Mouse (Mus musculus) hindbrain, embryonic 10.5 days (tissue): ENCODE data around the gene Lif. TPM values are rescaled to one million over a fixed set of nuclear protein-coding genes. Genes with fewer than 3 reads are reported as not detected.
A peak's percentile ranks its signal among the peaks of the same experiment; 100 is the strongest.

Source experiments
- DNase-seq: peaks from one replicate; pipeline ENCODE4 v3.0.0-alpha.2; 2017; ENCODE audit warnings: low spot score
- H3K27ac ChIP-seq: fragments of 300-500 bp; sonication (generic); 2 replicates; pipeline ENCODE4 v1.5.1; 2016; ENCODE audit warnings: mild to moderate bottlenecking, moderate library complexity
- H3K27me3 ChIP-seq: fragments of 300-500 bp; sonication (generic); 2 replicates; pipeline ENCODE4 v1.6.1; 2016; ENCODE audit warnings: mild to moderate bottlenecking; ENCODE audit not compliant: poor library complexity, insufficient read depth, severe bottlenecking
- H3K36me3 ChIP-seq: fragments of 300-500 bp; sonication (generic); 2 replicates; pipeline ENCODE4 v1.6.1; 2016; ENCODE audit warnings: mild to moderate bottlenecking, moderate library complexity
- H3K4me1 ChIP-seq: fragments of 300-500 bp; sonication (generic); replicated peaks from 2 replicates; pipeline ENCODE4 v1.6.1; 2016; ENCODE audit warnings: mild to moderate bottlenecking
- H3K4me3 ChIP-seq: fragments of 300-500 bp; sonication (generic); 2 replicates; pipeline ENCODE4 v1.5.1; 2016; ENCODE audit warnings: mild to moderate bottlenecking, moderate library complexity
- H3K9me3 ChIP-seq: fragments of 300-500 bp; sonication (generic); 2 replicates; pipeline ENCODE4 v1.6.1; 2016; ENCODE audit warnings: mild to moderate bottlenecking, moderate library complexity
- WGBS: fragments of 180-500 bp; shearing (Covaris S2); methylation state at CpG from one replicate; pipeline ENCODE4 v1.1.7; 2016; 5-methylcytosine and 5-hydroxymethylcytosine counted together
- polyA plus RNA-seq: library from polyadenylated mRNA; unstranded; fragments of >200 nt; fragmentation: Nextera tagmentation; extraction: Ambion mirVana; gene quantifications from 2 replicates; pipeline ENCODE4 v1.2.1, GENCODE M21; 2016

The Lif gene
- polyA plus RNA-seq: 0.05 and 0.09 TPM in 2 replicates

- 67% methylated on average over 11 of the region's 11 CpGs for WGBS
- Histone ChIP-seq H3K27ac (no peak within 1 kb of the TSS), H3K4me3 (no peak within 1 kb of the TSS), H3K27me3 (peaks cover 8% of the 10 kb centered on the region; the same call in 1 of the 2 replicates), H3K36me3 (no peaks in the 10 kb centered on the region), H3K9me3 (no peaks in the 10 kb centered on the region), H3K4me1 (peaks cover 19% of the 10 kb centered on the region)
- DNase-seq: no peak
Measured at GRCm38 (mm10) chr11:4256846-4257607, at the start of gene Lif. TSS of gene Lif (plus strand) at chr11:4257557.

- peaks cover 7% of the 10 kb centered on the region; the same call in 1 of the 2 replicates for H3K4me1 ChIP-seq
- 89% methylated on average over 9 of the region's 9 CpGs for WGBS
- H3K27ac ChIP-seq: no peak overlapping the region
- H3K4me3 ChIP-seq: no peak overlapping the region
- H3K27me3 ChIP-seq: no peaks in the 10 kb centered on the region
- no peaks in the 10 kb centered on the region for H3K9me3 ChIP-seq
- DNase-seq: no peak
- H3K36me3 ChIP-seq: peaks cover 72% of the 10 kb centered on the region
Measured at GRCm38 (mm10) chr11:4207655-4208054, 49.7 kb upstream of the Lif start.

- 77% methylated on average over 5 of the region's 5 CpGs for WGBS
- Histone ChIP-seq H3K9me3 (no peaks in the 10 kb centered on the region), H3K27ac (no peak overlapping the region), H3K36me3 (peaks cover 91% of the 10 kb centered on the region), H3K4me3 (no peak overlapping the region), H3K4me1 (no peaks in the 10 kb centered on the region), H3K27me3 (no peaks in the 10 kb centered on the region)
- no peak for DNase-seq
Measured at GRCm38 (mm10) chr11:4209556-4209955, 47.8 kb upstream of the Lif start.

- no peaks in the 10 kb centered on the region for H3K9me3 ChIP-seq
- no peak for DNase-seq
- no peak overlapping the region for H3K27ac ChIP-seq
- no peak overlapping the region for H3K4me3 ChIP-seq
- no peaks in the 10 kb centered on the region for H3K4me1 ChIP-seq
- no peaks in the 10 kb centered on the region for H3K27me3 ChIP-seq
- 91% methylated on average over 1 of the region's 1 CpGs for WGBS
- H3K36me3 ChIP-seq: peaks cover 97% of the 10 kb centered on the region
Measured at GRCm38 (mm10) chr11:4210786-4211185, 46.6 kb upstream of the Lif start.

- H3K4me1 ChIP-seq: peaks cover 5% of the 10 kb centered on the region
Measured at GRCm38 (mm10) chr11:4213107-4213506, 44.2 kb upstream of the Lif start.

GRCm38 (mm10) chr11:4214572-4214971, 42.8 kb upstream of the Lif start:
- WGBS: 96% methylated on average over 14 of the region's 14 CpGs
- no peak overlapping the region for H3K4me3 ChIP-seq
- peaks cover 61% of the 10 kb centered on the region for H3K36me3 ChIP-seq

More at GRCm38 (mm10) chr11:4213107-4213506, 44.2 kb upstream of the Lif start:
- H3K9me3 ChIP-seq: no peaks in the 10 kb centered on the region
- H3K27me3 ChIP-seq: peaks cover 9% of the 10 kb centered on the region
- peaks cover 74% of the 10 kb centered on the region for H3K36me3 ChIP-seq
- no peak overlapping the region for H3K27ac ChIP-seq
- 92% methylated on average over 10 of the region's 10 CpGs for WGBS
- no peak for DNase-seq
- H3K4me3 ChIP-seq: no peak overlapping the region

GRCm38 (mm10) chr11:4215061-4215460, 42.3 kb upstream of the Lif start:
- 81% methylated on average over 10 of the region's 10 CpGs for WGBS
- no peak overlapping the region for H3K27ac ChIP-seq
- no peaks in the 10 kb centered on the region for H3K9me3 ChIP-seq
- peaks cover 28% of the 10 kb centered on the region for H3K27me3 ChIP-seq
- peaks cover 56% of the 10 kb centered on the region for H3K36me3 ChIP-seq
- peaks cover 18% of the 10 kb centered on the region for H3K4me1 ChIP-seq
- no peak overlapping the region for H3K4me3 ChIP-seq
- DNase-seq: no peak

More at GRCm38 (mm10) chr11:4214572-4214971, 42.8 kb upstream of the Lif start:
- DNase-seq: no peak
- H3K9me3 ChIP-seq: no peaks in the 10 kb centered on the region
- H3K27ac ChIP-seq: no peak overlapping the region
- peaks cover 18% of the 10 kb centered on the region for H3K4me1 ChIP-seq
- H3K27me3 ChIP-seq: peaks cover 23% of the 10 kb centered on the region

GRCm38 (mm10) chr11:4216248-4217000, 40.9 kb upstream of the Lif start:
- no peak for DNase-seq
- 84% methylated on average over 9 of the region's 9 CpGs for WGBS
- H3K27me3 ChIP-seq: peaks cover 31% of the 10 kb centered on the region
- peaks cover 44% of the 10 kb centered on the region for H3K36me3 ChIP-seq
- peaks cover 27% of the 10 kb centered on the region for H3K4me1 ChIP-seq
- H3K27ac ChIP-seq: no peak overlapping the region
- H3K9me3 ChIP-seq: no peaks in the 10 kb centered on the region
- no peak overlapping the region for H3K4me3 ChIP-seq

- peaks cover 28% of the 10 kb centered on the region for H3K4me1 ChIP-seq
- peak; percentile 82 for DNase-seq
- H3K4me3 ChIP-seq: peak within 1 kb of the TSS; percentile 63
- WGBS: 1% methylated on average over 56 of the region's 56 CpGs
- H3K36me3 ChIP-seq: peaks cover 27% of the 10 kb centered on the region
- peak within 1 kb of the TSS; percentile 72 for H3K27ac ChIP-seq
- H3K9me3 ChIP-seq: no peaks in the 10 kb centered on the region
- H3K27me3 ChIP-seq: peaks cover 31% of the 10 kb centered on the region
Measured at GRCm38 (mm10) chr11:4217914-4218629, 39.3 kb upstream of the Lif start, which contains the start of gene Castor1. TSS of gene Castor1 (plus strand) at chr11:4218225.

- Histone ChIP-seq H3K27me3 (peaks cover 31% of the 10 kb centered on the region), H3K27ac (peak overlapping the region; percentile 72; the same call in 1 of the 2 replicates)
Measured at GRCm38 (mm10) chr11:4218637-4219036, 38.7 kb upstream of the Lif start.

GRCm38 (mm10) chr11:4219317-4219751, 38.0 kb upstream of the Lif start:
- WGBS: 9% methylated on average over 2 of the region's 2 CpGs
- H3K4me3 ChIP-seq: no peak overlapping the region
- H3K4me1 ChIP-seq: peaks cover 28% of the 10 kb centered on the region
- no peaks in the 10 kb centered on the region for H3K9me3 ChIP-seq
- H3K36me3 ChIP-seq: peaks cover 14% of the 10 kb centered on the region
- DNase-seq: peak; percentile 46
- no peak overlapping the region for H3K27ac ChIP-seq
- peaks cover 31% of the 10 kb centered on the region for H3K27me3 ChIP-seq

More at GRCm38 (mm10) chr11:4218637-4219036, 38.7 kb upstream of the Lif start:
- Histone ChIP-seq H3K36me3 (peaks cover 21% of the 10 kb centered on the region), H3K9me3 (no peaks in the 10 kb centered on the region), H3K4me3 (peak overlapping the region; percentile 63), H3K4me1 (peaks cover 28% of the 10 kb centered on the region)
- WGBS: 6% methylated on average over 6 of the region's 6 CpGs
- no peak for DNase-seq

GRCm38 (mm10) chr11:4219908-4220307, 37.4 kb upstream of the Lif start:
- Histone ChIP-seq H3K27ac (no peak overlapping the region), H3K4me3 (no peak overlapping the region), H3K9me3 (no peaks in the 10 kb centered on the region), H3K27me3 (peaks cover 31% of the 10 kb centered on the region), H3K4me1 (peaks cover 28% of the 10 kb centered on the region), H3K36me3 (peaks cover 9% of the 10 kb centered on the region)
- WGBS: 62% methylated on average over 9 of the region's 9 CpGs
- no peak for DNase-seq
